Mouse (Mus musculus): ENCODE results near the gene Chrm4. TPM values are rescaled to one million over a fixed set of nuclear protein-coding genes. Genes with fewer than 3 reads are reported as not detected.

Gene Chrm4
- total and polyA plus RNA-seq, 2 experiments from 2014 or later: 0.75 to 4.4 TPM

DNA sequence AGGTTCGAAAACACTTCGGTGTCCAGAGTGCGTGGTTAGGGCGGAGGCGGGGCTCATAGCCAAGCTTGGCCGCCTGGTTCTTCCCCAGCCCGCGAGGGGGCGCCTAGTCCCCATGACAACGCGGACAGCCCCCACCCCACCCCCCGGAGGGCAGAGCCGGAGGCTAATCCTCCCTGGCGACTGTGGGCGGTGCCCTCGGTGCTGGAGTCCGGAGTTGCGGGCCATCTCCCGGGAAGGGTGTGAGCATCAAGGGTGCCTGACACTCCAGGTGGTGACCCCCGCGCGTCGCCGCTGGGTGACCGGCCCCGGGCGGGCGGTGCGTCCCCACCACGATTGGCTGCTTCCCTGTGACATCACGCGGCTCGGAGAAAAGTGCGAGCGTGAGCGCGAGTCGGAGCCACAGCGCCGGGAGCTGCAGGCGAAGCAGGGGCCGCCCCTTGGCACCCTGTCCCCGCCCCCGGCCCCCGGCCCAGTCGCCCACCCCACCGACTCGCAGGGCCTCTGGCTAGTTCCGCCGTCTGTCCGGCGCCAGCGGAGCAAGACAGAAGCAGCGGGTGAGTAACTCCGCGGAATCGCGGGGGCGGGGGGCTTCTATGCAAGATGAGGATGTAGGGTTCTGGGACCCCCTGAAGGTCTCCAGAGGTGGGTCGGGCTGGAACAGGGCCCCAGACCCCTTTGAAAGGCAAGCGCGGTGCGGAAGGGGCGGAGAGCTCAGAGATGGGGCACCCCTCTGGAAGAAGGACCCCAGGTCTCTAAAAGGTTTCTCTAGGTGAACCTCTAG lies 5.1 kb upstream of the Chrm4 start:
- Histone ChIP-seq H3K27ac (no peak overlapping the region), H3K4me3 (ENCODE audit: low read length) (peak overlapping the region; percentile 57), H3K9me3 (ENCODE audit: low read length) (no peaks in the 10 kb centered on the region), H3K36me3 (ENCODE audit: insufficient read depth, low read length) (peaks cover 16% of the 10 kb centered on the region), H3K4me1 (ENCODE audit: insufficient read depth, low read length) (peaks cover 5% of the 10 kb centered on the region; the same call in 1 of the 2 replicates), H3K4me2 (ENCODE audit: low read depth, low read length) (peak overlapping the region; percentile 88), H3K9ac (replicated peaks; ENCODE audit: low read length) (peak overlapping the region; percentile 45), H3K27me3 (ENCODE audit: insufficient read depth, low read length) (peaks cover 13% of the 10 kb centered on the region; the same call in 1 of the 2 replicates)
- TF ChIP-seq CTCF (IDR thresholded peaks at IDR 0.05; ENCODE audit: low read depth): peak; percentile 70
- WGBS: under 1% methylated on average over 59 of the region's 64 CpGs
- peak; percentile 70 for ATAC-seq
- DNase-seq (ENCODE audit: low spot score): peak; percentile 82

DNA sequence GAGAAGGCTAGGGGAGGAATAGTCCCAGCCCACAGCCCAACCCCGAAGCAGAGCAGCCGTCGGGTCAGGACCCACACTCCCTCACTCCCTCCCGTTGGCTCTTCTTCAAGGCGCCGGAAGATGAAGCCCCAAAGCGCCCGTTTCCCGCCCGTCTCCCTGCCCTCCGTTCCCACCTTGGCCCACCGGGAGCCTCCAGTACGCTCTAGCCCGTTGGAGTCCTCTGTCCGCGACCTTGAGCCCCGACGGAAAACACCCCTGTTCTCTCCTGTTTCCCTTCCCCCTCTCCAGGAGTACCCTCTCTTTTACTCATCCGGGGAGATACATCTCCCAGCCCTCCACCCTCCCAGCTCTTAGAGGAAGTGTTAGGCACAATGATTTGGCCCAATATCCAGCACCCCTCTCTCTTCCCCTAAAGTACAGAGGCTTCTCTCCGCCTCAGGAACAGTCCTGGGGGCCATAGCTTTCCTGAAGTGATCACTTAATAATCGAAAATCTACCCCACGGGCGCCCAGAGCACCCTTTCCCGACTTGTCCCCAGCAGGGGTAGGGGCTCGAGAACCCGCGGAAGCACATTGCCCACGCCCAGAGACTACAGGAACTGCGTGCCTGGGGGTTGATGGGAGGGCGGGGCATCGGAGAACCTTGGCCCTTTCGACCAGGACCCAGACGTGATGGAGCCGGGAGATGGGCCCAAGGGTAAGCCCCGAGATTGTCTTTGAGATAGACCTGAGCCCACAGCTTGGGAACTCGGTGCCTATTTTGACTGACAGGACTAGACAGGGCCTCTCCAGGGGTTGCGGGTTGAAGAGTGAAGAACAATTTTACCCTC lies 4.2 kb upstream of the Chrm4 start:
- H3K9me3 ChIP-seq (ENCODE audit: low read length): no peaks in the 10 kb centered on the region
- ATAC-seq (no peak), DNase-seq (ENCODE audit: low spot score) (no peak)
- 2% methylated on average over 35 of the region's 37 CpGs for WGBS
- H3K4me2 ChIP-seq (ENCODE audit: low read depth, low read length): peak overlapping the region; percentile 88
- H3K36me3 ChIP-seq (ENCODE audit: insufficient read depth, low read length): peaks cover 8% of the 10 kb centered on the region
- peak overlapping the region; percentile 45; the same call in 1 of the 2 replicates for H3K9ac ChIP-seq (replicated peaks; ENCODE audit: low read length)
- H3K4me3 ChIP-seq (ENCODE audit: low read length): peak overlapping the region; percentile 57
- TF ChIP-seq CTCF (IDR thresholded peaks at IDR 0.05; ENCODE audit: low read depth): no peak
- no peak overlapping the region for H3K27ac ChIP-seq
- peaks cover 5% of the 10 kb centered on the region; the same call in 1 of the 2 replicates for H3K4me1 ChIP-seq (ENCODE audit: insufficient read depth, low read length)
- H3K27me3 ChIP-seq (ENCODE audit: insufficient read depth, low read length): peaks cover 13% of the 10 kb centered on the region; the same call in 1 of the 2 replicates

- H3K9me3 ChIP-seq (ENCODE audit: low read length): no peaks in the 10 kb centered on the region
- DNase-seq (ENCODE audit: low spot score) (peak; percentile 90), ATAC-seq (peak; percentile 38)
- H3K4me2 ChIP-seq (ENCODE audit: low read depth, low read length): peak overlapping the region; percentile 88
- peak overlapping the region; percentile 30 for H3K4me3 ChIP-seq (ENCODE audit: low read length)
- H3K9ac ChIP-seq (replicated peaks; ENCODE audit: low read length): no peak overlapping the region
- H3K36me3 ChIP-seq (ENCODE audit: insufficient read depth, low read length): no peaks in the 10 kb centered on the region; the same call in 1 of the 2 replicates
- 3% methylated on average over 54 of the region's 54 CpGs for WGBS
- peaks cover 5% of the 10 kb centered on the region; the same call in 1 of the 2 replicates for H3K4me1 ChIP-seq (ENCODE audit: insufficient read depth, low read length)
- peaks cover 13% of the 10 kb centered on the region; the same call in 1 of the 2 replicates for H3K27me3 ChIP-seq (ENCODE audit: insufficient read depth, low read length)
- TF ChIP-seq CTCF (IDR thresholded peaks at IDR 0.05; ENCODE audit: low read depth): peak; percentile 85
- H3K27ac ChIP-seq: no peak overlapping the region
Measured at GRCm38 (mm10) chr2:91923415-91924337, 3.4 kb upstream of the Chrm4 start.

GRCm38 (mm10) chr2:91924726-91925125 lies 2.3 kb upstream of the Chrm4 start:
- DNase-seq (ENCODE audit: low spot score) (no peak), ATAC-seq (no peak)
- TF ChIP-seq CTCF (IDR thresholded peaks at IDR 0.05; ENCODE audit: low read depth): no peak
- Histone ChIP-seq H3K36me3 (ENCODE audit: insufficient read depth, low read length) (no peaks in the 10 kb centered on the region; the same call in 1 of the 2 replicates), H3K27me3 (ENCODE audit: insufficient read depth, low read length) (peaks cover 13% of the 10 kb centered on the region; the same call in 1 of the 2 replicates), H3K9me3 (ENCODE audit: low read length) (no peaks in the 10 kb centered on the region), H3K4me1 (ENCODE audit: insufficient read depth, low read length) (peaks cover 5% of the 10 kb centered on the region; the same call in 1 of the 2 replicates), H3K27ac (no peak overlapping the region), H3K4me2 (ENCODE audit: low read depth, low read length) (no peak overlapping the region), H3K4me3 (ENCODE audit: low read length) (no peak overlapping the region), H3K9ac (replicated peaks; ENCODE audit: low read length) (no peak overlapping the region)
- 57% methylated on average over 1 of the region's 1 CpGs for WGBS

DNA sequence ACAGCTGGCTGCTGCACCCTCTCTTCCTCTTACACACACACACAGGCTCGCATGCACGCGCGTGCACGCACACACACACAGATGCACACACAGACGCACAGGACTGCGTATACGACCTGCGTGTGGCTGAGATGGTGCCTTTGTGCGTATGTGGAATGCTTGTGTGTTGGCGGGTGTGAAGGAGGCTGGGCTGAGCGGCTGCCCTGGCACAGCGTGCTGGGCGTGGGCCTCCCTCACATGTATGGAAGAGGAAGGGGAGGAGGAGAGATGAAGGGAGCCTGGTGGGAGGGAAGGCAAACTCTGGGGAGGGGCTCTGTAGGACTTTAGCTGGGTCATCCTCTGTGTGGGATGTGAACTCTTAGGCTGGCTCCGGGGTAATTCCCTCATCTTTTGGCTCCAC lies 1.6 kb upstream of the Chrm4 start:
- 82% methylated on average over 15 of the region's 15 CpGs for WGBS
- Histone ChIP-seq H3K4me3 (ENCODE audit: low read length) (no peak overlapping the region), H3K9me3 (ENCODE audit: low read length) (no peaks in the 10 kb centered on the region), H3K4me2 (ENCODE audit: low read depth, low read length) (no peak overlapping the region), H3K4me1 (ENCODE audit: insufficient read depth, low read length) (peaks cover 5% of the 10 kb centered on the region; the same call in 1 of the 2 replicates), H3K27ac (no peak overlapping the region), H3K9ac (replicated peaks; ENCODE audit: low read length) (no peak overlapping the region), H3K27me3 (ENCODE audit: insufficient read depth, low read length) (peaks cover 13% of the 10 kb centered on the region; the same call in 1 of the 2 replicates), H3K36me3 (ENCODE audit: insufficient read depth, low read length) (no peaks in the 10 kb centered on the region; the same call in 1 of the 2 replicates)
- DNase-seq (ENCODE audit: low spot score) (no peak), ATAC-seq (no peak)
- no peak for TF ChIP-seq CTCF (IDR thresholded peaks at IDR 0.05; ENCODE audit: low read depth)
